Mouse (Mus musculus) left cerebral cortex, postnatal 10 days (tissue): ENCODE measurements at regions not wholly inside any gene's neighbourhood (a gene's known extent, or its start where the extent isn't known, plus 50 kb on each side); places are given as distances from the start of the nearest gene placed in this dataset.

ENCODE experiments used
- DNase-seq, 2 experiments: peaks; one replicate each; pipeline ENCODE4 v3.0.0; 2021 to 2022; ENCODE audit warnings: low spot score in 2 of 2, mixed read lengths in 1 of 2; ENCODE audit errors: extremely low spot score in 1 of 2
- intact Hi-C: fragments of 180-260 bp; cut with DNase I; formaldehyde crosslinking; loops from one replicate; pipeline ENCODE4 v1.15.1; 2025

DNA sequence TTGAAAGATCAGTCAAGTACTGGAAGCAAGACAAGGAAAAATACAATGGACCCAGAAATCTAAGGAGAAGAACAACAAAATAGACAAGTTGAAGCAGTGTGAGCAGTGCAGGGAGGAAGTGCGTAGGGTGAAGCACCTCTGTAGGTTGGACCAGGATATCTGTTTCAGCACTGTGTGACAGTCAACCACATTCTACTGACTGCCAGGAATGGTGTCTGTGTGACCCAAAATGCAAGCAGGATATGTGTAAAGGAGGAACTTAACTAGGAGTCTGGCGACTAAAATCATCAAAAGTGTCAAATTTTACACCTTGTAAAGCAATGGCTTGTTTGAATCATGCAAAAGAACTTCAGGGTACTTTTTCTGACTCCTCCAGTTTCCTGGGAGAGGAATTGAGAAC, 207.7 kb downstream of the Rnf152 start:
- DNase-seq = no peak
- intact Hi-C loops = no loop called here

DNA sequence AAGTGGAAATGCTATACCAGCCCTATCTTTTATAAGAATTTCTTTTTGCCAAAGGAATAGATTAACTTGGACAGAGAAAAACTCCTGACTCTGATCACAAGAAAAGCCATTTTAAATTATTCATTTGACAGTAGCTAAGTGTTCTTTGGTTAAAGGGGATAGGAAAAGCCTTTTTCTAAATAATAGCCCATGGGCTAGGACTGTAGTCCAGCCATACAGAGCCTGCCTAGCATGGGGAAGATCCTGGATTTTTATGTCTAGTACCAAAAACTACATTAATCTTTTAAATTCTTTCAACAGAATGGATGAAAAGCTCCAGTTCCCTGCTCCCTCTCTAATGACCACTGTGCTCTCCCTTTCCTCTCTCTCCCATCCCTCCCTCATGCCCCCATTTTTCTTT, 208.5 kb downstream of the Rnf152 start:
- no peak for DNase-seq
- intact Hi-C loops = no loop called here

DNA sequence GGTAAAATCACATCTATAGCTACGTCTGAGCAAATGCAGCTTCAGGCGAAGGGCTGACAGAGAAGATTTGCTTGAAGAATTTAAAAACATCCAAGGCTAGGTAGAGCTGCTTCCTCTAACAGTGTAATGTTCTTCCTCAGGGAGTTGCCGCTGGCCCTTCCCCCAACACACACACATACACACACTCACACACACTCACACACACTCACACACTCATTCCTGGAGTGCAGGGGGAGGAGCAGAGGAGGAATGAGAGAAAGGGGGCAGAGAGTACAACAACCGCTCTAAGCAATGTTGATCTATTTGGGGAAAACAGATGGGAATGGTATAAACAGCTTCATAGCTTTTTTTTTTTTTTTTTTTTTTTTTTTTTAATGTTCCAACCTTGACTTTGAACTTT, 232.6 kb downstream of the Rnf152 start:
- intact Hi-C loops = no loop called here
- DNase-seq = no peak

DNA sequence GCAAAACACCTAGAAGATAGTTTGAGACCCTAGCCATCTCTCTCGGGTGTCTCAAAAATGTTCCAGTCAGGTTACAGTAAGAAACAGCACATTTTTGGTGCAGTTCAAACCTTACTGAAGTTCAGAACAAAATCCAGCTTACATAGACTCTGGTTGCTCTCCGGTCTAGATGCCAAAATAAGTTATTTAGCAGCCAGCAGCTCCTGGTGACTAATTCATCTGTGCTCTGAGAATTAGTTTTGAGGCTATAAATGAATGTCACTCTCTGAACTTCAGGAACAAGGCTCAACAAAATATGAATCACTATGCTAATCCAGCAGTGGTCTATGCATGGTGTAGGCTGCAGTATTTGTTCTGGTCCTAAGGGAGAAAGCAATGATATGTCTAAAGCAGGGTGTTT, 238.6 kb downstream of the Rnf152 start:
- DNase-seq = no peak
- intact Hi-C loops = no loop called here

DNA sequence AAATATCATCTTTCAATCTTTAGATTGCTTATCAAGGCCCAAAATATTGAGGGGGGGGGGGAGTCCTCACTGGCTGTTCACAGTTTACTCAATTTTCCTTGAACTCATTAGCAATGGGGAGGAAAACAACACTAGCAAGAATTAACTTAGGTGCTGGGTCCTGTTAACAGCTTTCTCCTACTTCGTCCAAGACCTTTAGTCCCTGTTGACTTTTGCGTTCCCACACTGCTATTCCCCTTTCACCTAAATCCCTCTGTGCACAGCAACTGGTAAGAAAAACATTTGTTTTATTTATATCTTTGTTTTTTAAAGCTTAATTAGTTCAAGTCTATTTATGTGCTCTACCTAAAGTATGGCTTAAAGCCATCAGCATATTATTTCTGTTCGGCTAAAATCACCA, 240.3 kb downstream of the Rnf152 start:
- intact Hi-C loops = no loop called here
- no peak for DNase-seq

DNA sequence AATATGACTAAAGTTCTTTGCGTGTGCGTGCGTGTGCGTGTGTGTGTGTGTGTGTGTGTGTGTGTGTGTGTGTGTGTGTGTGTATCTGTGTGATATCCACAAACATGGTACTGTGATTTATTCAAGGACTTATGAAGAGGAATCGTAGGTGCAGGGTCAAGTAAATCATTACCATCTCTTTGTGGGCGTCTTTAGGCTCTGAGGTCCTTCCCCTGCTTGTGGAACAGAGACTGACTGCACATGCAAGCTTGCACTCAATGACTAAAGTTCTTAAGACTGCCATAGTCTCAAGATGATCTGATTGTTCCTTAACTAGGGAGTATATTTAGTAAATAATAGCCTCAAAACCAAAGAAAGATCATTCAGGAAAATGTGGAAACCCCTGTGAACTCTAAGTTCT, 241.1 kb downstream of the Rnf152 start:
- intact Hi-C loops = no loop called here
- no peak for DNase-seq

DNA sequence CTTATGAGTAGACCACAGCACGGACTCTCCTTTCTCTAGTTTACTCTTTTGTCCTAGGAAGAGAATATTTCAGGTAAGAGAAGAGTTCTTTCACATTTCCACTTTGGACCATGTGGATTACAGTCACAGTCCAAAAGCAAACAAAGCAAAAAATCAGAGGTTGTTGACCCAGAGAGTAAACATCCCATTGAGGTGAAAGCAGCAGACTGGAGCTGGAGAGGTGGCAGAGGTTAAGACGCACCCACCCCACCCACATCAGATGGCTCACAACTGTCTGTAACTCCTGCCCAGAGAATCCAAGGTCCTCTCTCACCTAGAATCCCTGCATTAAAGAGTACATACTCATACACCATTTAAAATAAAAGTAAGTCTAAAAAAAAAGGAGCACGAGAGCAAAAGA, 241.7 kb downstream of the Rnf152 start:
- intact Hi-C loops = no loop called here
- no peak for DNase-seq

DNA sequence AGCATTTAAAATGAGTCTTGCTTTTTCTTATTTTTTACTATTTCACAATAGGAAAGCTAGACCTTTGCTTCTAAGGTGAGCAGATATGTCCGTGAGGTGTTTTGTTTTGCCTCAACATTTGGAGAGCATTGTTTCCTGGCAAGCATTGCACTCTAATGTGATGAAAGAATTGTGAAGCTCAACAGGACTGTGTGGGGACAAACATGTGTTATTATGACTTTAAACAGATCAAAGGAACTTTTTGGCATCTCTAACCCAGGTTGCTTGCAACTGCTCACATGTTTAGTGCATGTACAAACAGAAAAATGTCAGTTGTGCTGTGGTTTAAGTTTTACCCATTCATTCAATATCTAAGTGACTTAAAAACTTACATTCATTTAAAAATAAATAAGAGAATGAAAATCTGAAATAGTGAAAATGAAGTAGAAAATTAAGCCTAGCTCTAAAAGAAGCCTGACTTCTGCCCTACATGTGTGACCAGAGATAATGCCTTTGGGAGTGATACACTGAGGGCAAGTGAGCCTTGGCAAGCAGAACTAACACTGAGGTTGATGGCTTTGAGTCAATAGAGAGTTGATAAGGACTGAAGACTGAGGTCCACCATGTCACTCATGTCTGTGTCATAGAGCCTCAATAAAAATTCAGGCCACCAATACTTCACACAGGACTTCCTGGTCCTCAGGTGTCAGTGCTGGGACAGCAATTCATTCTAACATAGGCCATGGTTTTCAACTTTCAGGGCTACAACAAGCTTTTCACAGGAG, 243.6 kb downstream of the Rnf152 start:
- DNase-seq = no peak
- intact Hi-C loops = no loop called here

DNA sequence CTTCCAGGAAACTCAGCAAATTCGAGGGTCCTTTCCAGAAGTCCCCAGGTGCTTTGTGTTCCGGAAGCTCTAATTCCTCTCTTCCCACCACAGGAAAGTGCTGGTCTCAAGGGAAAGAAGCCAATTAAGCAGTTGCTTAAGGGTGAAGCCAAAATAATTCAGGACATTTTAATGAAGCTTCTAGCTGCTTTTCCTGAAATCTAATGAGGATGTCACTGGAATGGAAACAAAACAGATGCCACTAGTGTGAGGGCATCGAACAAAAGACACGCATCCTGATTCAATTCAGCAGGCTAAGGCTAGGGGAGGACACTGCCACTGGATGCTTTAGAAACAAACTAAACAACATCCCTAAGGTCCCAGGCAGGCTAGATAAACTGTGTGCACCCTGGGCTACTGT, 245.3 kb downstream of the Rnf152 start:
- intact Hi-C loops = no loop called here
- DNase-seq = no peak

DNA sequence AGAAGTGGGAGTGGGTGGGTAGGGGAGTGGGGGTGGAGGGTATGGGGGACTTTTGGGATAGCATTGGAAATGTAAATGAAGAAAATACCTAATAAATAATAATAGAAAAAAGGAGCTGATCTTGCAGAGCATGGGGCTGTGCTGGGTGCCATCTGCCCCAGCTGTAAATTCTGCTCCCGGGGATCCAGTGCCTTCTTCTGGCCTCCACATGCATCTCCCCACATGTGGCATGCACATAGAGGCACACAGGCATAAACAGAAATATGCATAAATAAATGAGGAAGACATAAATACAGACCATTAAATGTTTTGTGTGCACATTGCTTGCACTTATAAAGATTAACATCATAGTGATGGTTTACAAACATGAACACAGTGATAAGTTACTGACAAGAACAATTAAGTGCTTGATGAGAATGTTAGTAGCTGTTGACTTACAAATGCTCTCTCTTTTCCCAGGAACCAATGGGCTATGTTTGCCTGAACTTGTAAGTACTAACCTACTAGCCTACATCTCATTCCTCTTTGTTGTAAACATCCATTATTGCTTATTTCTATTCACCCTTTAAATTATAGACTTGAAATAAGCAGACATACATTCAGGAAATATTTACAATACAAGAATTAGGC, 245.8 kb downstream of the Rnf152 start:
- intact Hi-C loops = no loop called here

DNA sequence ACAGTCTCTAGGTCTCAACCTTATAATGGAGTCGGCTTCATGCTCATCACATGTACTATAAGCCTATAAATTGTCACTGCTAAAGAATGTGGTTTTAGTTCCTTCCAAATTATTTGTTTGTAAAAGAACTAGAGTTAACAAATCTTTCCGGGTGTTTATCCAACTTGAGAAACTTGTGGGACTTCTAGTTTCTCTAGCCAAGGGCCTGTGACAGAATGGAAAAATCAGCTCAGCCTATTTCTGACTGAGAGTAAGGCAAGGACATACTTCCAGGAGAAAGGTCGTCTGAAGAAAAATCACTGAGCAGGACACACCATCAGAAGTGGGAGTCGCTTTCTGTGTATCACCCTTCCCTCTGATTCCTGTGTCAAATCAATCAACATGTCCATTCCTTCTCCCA, 248.7 kb downstream of the Rnf152 start:
- DNase-seq = no peak
- intact Hi-C loops = no loop called here

More for the DNA sequence above, 245.8 kb downstream of the Rnf152 start:
- no peak for DNase-seq

DNA sequence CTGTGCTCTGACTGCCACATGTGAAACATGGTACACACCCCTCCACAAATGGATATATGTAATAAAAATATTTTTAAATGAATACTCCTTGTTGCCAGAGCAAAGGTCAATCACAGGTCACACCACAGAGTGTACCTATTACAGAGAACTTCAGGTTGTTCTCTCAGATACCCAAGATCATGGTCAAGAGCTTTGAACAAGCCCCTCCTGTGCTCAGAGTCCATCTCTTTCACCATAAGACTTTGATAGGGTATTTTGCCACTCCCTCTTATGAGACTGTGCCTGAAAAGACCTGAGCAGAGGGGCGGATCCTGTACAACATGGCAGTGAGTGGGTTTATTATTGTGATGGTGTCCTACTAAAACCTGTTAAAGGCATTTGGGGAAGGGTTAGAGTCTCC, 249.3 kb downstream of the Rnf152 start:
- intact Hi-C loops = no loop called here
- DNase-seq = no peak

DNA sequence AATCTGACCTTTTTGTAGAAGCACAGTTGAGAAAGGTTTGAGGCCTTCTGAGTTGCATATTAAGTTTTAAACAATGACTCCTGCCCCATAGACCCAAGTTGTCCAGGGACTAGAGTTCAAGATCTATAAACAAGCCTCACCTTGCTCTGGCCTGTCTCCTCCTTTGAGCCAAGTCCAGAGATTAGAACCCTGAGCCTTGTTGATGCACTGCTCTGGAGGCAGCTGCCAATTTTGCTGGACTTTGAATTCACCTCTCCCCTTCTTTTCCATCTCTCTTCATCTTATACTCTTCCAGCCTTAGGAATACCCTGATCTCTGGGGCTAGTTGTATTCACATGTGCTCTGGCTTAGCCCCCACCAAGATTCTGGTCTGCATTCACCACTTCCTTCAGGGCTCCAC, 251.3 kb downstream of the Rnf152 start:
- intact Hi-C loops = no loop called here
- DNase-seq = no peak

DNA sequence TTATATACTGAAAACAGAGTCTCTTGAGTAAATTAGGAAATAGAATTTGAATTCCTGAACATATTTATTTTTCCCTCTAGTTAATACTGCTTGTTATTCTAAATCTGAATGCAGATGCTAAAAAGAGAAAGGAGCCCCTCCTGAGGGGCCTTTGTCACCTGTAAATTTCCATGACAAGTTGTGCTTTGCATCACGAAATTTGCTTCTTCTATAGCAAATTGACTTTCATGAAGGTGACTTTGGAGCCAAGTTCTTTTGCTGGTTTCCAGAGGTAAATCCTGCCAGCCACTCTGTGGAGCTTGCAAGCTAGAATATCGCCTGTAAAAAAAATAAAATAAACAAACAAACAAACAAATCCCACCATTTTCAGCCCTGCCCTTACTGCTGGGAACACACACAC, 261.4 kb downstream of the Rnf152 start:
- intact Hi-C loops = loop anchor here (10.0 kb wide), 1 partner anchor 540 kb away; no protein-coding TSS in a partner anchor
- DNase-seq = no peak

DNA sequence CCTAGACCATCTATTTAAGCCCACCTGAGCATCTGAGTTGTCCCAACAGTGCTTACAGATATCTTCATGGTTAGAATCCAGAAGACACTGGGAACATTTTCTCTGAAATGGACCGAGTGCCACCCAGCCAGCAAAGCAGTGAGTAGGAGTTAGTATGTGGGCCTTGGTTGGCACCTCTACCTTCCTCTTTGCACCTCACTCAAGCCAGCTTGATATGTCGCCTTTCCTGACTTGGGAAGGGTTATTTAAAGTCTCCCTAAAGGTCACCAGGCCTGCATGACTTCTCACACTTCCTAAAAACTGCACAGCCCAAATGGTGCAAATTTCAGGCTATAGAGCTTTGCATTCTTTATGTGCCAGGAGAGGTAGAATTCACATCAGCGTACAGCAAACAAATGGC, 262.0 kb downstream of the Rnf152 start:
- intact Hi-C loops = loop anchor here (10.0 kb wide), 1 partner anchor 540 kb away; no protein-coding TSS in a partner anchor
- no peak for DNase-seq

DNA sequence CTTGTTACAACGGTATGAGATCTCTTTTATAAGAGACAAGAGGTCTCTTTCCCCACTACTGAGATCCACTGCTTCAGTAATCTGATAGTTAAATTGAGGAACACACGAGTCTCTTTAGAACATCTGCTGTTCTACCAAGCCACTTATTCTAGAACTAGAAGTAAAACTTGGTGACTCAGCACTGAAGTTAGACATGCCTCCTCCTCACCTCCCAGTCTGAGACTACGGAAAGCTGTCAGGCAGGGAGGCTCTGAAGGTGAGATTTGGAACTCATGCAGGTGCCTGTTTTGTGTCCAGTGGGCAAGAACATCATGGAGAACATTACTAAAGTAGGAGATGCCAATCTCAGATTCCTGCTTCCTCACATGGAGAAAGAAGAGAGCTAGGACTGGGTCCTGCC, 262.6 kb downstream of the Rnf152 start:
- intact Hi-C loops = loop anchor here (10.0 kb wide), 1 partner anchor 541 kb away; no protein-coding TSS in a partner anchor
- DNase-seq = no peak

DNA sequence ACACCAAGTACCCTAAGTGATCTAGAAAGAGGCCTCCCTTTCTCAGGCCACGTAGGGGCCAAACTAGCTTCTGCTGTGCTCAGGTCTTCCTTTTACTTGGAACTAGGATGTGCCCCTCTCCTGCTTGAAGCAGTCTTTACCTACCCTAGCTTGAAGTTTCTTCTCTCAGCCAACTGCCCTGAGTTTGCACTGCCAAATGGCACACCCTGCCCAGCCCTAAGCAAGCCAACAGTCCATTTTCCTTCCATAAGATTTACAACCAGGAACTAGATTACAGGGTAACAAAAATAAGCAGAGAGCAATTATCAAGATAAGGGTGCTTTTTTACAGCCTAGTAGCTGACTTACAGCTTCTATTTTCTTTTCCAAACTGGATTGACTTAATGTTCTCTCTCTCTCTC, 263.5 kb downstream of the Rnf152 start:
- no peak for DNase-seq

DNA sequence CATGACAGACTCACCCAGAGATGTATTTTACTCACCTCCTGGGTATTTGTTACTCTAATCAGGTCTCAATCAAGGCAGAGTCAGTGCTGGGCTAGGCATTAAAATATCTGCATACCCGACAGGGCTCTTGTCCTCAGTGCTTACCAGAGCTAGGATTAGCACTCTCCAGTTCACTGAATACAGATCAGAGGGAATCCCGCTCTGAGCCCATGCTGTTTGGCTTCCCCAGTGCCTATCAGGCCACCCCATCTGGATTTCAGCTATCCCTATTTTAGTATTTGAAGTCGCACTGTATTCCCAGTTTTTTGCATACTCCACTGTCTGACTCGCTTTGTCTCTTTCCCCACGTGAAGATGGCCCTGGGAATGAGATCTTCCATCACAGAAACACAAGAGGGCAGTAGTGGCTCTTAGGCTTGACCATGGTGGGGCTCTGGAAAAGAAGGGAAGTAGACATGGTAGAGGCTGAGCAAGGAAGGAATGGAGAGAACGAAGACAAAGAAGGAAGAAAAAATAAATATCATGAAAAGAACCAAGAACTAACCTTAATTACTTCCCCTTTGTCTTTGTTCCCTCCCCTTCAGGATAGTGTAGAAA, 264.1 kb downstream of the Rnf152 start:
- intact Hi-C loops = loop anchor here (10.0 kb wide), 1 partner anchor 542 kb away; no protein-coding TSS in a partner anchor

More for the DNA sequence above, 263.5 kb downstream of the Rnf152 start:
- intact Hi-C loops = loop anchor here (10.0 kb wide), 1 partner anchor 542 kb away; no protein-coding TSS in a partner anchor

DNA sequence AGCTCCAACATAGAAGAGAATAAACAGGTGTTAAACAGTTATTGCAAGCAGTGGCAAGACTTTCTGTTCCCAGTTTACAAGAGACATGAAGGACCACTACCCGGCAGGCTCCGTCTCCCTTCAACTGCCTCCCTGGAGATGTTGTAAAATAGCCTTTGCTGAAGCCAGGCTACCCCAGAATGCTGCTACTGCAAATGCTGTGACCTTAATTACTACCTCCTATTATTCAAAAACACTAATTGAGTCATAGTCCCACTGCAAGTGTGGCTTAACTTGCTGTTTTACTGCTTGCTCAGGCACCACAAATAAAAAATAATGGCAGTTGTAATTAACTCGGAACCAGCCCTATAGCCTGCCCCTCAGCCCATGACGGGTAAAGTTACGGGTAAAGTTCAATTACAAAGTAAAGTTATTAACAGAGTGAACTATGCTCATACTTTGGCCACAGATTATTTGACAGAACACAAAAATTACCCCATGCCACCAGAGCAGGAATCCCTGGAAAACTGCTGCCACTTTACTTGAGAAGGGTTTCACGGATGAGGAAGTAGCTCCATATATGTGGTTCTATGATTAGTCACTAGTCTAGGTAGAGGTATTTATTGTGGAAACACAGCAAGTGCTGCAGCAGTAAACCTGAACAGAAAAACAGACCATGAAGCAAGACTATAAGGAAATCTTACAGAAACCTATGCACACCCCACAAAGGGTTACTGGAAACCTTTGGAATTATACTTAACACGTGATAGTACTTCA, 267.6 kb downstream of the Rnf152 start:
- intact Hi-C loops = no loop called here
- no peak for DNase-seq

More for the DNA sequence above, 264.1 kb downstream of the Rnf152 start:
- peak in 1 of 2 experiments; percentile 20 for DNase-seq
